Mouse (Mus musculus) layer of hippocampus, adult 9-11 months (tissue): ENCODE measurements around the gene Dnmt3l.
"Not testable (repeated sequence)": the region's sequence is repeated elsewhere in the genome, so short reads cannot be mapped to it uniquely, and the experiment has no call there.

Source experiments
- DNase-seq: peaks from one replicate; pipeline ENCODE4 v3.0.0; 2022

Dnmt3l gene

DNA sequence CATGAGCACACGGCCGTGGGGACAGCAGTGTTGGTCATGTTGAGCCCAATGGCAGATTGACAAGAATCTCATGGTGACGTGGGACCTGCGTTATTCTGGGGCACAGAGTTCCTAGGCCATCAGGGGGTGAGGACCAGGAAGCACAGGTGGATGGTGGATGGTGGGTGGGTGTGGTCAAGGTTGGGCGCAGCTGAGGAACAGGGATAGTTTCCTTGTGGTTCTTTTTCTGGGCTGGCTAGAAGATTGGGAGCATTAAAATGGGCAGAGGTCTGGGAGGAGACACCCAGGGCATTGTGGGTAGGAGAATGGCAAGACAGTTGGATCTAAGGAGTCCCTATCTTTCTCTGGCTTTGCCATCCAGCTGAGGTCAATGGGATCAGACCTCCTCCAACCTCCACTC, at the start of gene Dnmt3l:
Dnmt3l (plus strand) TSS at position 301 of the 400 bp plus-strand sequence.
- DNase-seq, result no peak

DNA sequence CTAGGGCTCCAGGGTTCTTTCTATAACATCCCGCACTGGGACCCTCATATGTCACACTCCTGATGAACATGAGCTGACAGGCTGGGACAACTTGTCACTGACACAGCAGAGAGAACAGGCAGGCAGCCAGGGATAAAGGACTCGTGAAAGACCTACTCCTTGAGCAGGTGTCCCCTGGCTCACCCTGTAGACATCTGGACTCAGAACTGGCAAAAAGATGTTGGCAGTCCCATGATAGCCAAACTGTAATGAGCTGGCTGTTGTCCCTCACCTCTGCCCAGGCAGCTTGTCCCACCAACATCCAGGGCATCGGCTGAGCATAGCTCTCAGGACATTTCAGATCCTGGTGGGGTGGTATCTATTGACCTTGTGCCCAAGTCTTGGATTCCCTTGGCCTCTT, 46.1 kb upstream of the Dnmt3l start:
- DNase-seq, result no peak

- no peak for DNase-seq
Observed at GRCm38 (mm10) chr10:78000200-78000599, 41.5 kb upstream of the Dnmt3l start.

GRCm38 (mm10) chr10:78001796-78002195, 40.0 kb upstream of the Dnmt3l start:
- peak; percentile 96 for DNase-seq

DNA sequence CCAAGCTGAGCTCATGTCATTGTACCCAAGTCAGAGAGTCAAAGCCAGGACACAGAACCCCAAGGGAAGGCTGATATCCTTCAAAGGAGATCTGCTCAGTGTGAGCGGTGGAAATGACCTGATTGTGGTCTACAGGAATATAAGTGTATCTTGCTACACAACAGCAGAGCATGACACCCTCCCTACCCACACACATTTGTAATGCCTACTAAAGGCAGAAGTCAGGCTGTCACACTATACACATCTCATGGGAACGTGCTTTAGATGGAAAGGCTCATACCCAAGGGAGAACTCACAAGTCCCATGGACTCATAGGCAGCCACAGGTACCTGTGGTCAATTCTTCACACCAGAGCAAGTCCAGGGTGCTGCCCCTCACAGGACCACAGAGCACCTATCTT, 39.4 kb upstream of the Dnmt3l start:
- no peak for DNase-seq

DNA sequence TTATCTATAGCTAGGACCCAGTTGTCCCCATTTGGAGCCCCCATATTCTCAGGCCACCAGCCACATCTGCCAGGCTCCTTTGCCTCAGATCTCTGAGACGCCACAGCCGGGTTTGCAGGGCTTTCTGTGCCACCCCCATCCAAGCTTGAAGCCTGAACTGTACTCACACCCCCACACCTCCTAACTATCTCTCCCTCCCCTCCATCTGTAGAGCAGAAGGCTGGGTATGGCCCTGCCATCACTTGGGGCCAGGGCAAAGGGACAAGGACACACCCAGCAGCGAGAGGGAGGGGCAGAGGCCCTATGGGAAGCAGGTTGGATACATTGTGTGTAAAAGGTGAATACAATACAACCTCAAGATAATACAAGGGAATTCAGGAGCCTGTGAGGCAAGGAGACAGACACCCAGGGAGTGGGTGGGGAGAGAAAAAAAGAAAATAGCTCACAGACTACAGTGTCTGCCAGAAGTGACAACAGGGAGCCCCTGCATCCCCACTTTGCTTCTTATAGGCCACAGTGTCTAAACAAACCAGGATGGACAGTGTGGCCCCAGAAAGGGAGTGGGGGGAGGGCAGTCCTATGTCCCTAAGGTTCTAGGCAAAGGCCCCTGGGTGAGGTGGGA, 37.2 kb upstream of the Dnmt3l start:
- DNase-seq, result no peak

GRCm38 (mm10) chr10:78005791-78006438, 35.8 kb upstream of the Dnmt3l start:
- DNase-seq, result no peak

DNA sequence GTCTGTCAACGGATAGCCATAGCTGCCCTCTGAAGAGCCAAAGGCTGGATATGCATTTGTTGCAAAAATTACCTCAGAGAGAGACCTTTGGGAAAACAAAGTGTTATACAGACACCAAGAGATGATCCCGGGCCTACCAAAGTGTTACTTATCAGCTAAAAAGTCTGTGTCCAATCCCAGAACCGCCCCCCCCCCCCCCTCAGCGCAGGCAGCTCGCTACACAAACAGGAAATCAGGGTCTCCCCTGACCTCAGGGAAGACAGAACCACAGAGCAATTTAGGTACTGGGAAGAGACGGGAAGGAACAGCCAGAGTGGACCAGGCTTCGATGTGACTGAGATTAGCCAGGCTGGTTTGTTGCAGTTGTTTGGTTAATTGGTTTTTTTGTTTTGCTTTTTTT, 34.5 kb upstream of the Dnmt3l start:
- DNase-seq, result no peak

GRCm38 (mm10) chr10:78008169-78008568, 33.6 kb upstream of the Dnmt3l start:
- DNase-seq, result no peak

GRCm38 (mm10) chr10:78009184-78009944, 32.4 kb upstream of the Dnmt3l start:
- peak; percentile 95 for DNase-seq

- DNase-seq, result no peak
Observed at GRCm38 (mm10) chr10:78009945-78010293, 31.8 kb upstream of the Dnmt3l start, which contains the start of gene Pfkl. Gene Pfkl (minus strand): TSS chr10:78010083.

- DNase-seq, result no peak
Observed at GRCm38 (mm10) chr10:78010335-78010734, 31.4 kb upstream of the Dnmt3l start.

GRCm38 (mm10) chr10:78011116-78011515, 30.6 kb upstream of the Dnmt3l start:
- not testable (repeated sequence) for DNase-seq

DNA sequence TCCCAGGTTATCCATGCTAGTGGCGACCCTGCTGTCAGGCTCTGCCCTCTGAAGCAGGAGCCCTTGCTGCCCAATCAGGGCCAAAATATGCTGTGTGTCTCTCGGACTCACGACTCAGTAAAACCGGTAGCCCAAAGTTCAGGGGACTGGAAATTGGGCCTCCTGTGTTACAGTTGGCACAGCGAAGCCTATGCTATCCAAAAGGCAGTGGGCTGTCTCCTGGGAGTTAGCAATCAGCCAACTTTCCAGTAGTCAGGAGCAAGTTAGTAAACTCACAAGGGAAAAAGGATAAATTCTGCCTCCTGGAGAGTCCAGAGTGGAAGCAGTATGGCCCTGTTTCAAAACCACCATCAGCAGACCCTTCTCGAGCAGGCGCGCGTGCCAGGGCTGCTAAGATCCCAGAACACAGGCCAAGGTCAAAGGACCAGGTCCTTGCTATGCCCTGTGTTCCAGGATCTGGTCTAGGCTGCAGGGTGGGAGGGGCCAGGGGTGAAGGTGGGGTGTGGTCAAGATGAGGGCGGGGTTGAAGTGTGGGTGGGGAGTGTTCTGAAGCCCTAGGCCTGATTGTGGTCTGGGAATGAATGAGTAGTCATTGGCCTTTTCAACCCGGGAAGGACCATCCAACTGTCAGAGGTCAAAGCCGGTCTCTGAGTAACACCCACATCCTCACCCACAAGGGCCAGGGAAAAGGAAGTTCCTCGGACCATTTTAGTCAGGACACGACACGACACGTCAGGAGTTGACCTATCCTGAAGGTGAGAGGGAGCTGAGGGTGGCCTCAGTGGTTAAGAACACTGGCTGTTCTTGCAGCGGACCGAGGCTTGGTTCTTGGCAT, 28.9 kb upstream of the Dnmt3l start:
- no peak for DNase-seq

GRCm38 (mm10) chr10:78015489-78015888, 26.3 kb upstream of the Dnmt3l start:
- DNase-seq, result no peak

DNA sequence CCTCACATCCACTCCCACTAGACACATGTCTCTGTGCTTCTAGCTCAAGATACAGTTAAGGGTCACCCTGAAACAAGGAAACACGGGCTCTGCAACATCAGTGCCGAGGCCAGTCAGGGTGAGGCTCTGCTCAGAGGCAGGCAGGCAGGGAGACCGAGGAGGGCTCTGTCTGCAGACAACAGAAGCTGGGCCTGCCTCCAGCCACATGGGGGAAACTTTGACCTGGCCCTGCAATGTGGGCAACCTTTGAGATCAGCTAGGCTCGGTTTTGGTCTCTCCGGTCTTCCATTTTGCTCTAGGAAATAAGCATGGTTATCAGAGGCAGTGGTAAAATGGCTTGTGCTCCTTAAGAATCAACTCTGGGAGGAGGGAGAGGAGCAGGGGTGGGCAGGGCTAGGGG, 25.4 kb upstream of the Dnmt3l start:
- DNase-seq, result no peak

DNA sequence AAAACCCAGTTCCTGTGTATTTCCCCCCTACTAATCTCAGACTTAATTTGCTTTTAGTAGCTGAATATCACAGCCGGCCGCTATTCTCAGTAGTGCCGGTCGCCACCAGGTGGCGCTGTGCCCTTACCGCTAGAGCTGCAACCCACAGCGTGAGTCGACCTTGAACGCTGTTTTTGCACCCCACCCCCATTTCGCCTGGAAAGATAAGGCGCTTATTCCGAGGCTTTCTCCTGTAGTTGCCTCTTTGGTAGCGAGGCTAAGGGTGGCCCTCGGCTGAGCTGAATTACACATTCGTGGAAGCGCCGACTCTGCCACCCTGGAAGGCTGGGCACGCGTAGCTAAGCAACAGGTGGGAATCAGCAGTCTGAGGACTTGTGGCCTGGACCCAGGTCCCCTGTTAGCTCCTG, 22.9 kb upstream of the Dnmt3l start:
- peak; percentile 56 for DNase-seq

GRCm38 (mm10) chr10:78019291-78019690, 22.5 kb upstream of the Dnmt3l start:
- no peak for DNase-seq

- DNase-seq, result not testable (repeated sequence)
Observed at GRCm38 (mm10) chr10:78019984-78020383, 21.8 kb upstream of the Dnmt3l start.

- DNase-seq, result not testable (repeated sequence)
Observed at GRCm38 (mm10) chr10:78025453-78025852, 16.3 kb upstream of the Dnmt3l start.

DNA sequence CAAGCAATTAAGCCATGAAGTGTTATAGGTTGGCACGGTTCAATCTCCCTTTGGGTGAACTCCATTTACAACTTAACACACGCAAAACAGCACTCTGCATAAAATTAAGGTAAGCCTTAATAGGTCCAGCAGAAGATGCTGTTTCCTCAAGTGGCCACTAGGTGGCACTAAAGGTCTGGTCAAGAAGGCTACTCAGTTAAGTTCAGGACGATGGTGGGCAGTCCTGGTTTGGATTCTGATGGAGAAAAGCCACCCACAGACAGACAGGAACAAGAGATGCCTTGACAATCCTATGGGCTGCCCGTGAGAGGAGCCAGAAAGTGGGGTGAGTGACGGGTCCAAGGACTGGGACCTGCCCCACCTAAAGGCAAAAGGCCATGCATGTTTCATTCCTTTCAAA, 13.6 kb upstream of the Dnmt3l start:
- DNase-seq, result peak; percentile 62

GRCm38 (mm10) chr10:78029080-78029479, 12.7 kb upstream of the Dnmt3l start:
- DNase-seq, result no peak

DNA sequence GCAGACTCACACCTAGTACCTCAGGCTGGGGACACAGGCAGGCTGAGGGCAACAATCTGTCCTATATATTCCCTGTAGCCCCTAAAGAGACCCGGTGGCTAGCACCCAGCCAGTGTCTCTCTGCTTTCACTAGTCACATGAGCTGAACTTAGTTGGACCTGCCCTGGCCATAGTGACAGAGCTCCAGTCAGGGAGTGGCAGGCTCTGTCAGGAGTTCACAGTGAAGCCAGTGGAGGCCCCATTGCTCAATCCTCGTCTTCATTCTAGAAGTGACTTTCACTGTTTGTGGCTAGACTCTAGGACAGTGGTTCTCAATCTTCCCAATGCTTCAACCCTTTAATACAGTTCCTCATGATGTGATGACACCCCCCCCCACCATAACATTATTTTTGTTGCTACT, 9.8 kb upstream of the Dnmt3l start:
- no peak for DNase-seq
